Mouse (Mus musculus) midbrain, embryonic 10.5 days (tissue): ENCODE results near the gene Gramd1c. TPM values are rescaled to one million over a fixed set of nuclear protein-coding genes. Genes with fewer than 3 reads are reported as not detected.

Experiments used
- DNase-seq: peaks from one replicate; pipeline ENCODE4 v3.0.0-alpha.2; 2017; ENCODE audit warnings: low spot score
- H3K27ac ChIP-seq: fragments of 300-500 bp; sonication (generic); replicated peaks from 2 replicates; pipeline ENCODE4 v1.5.1; 2016; ENCODE audit warnings: mild to moderate bottlenecking
- H3K27me3 ChIP-seq: fragments of 300-500 bp; sonication (generic); 2 replicates; pipeline ENCODE4 v1.6.1; 2016; ENCODE audit warnings: low read depth, mild to moderate bottlenecking; ENCODE audit not compliant: poor library complexity, severe bottlenecking
- H3K36me3 ChIP-seq: fragments of 300-500 bp; sonication (generic); 2 replicates; pipeline ENCODE4 v1.6.1; 2016; ENCODE audit warnings: mild to moderate bottlenecking, moderate library complexity
- H3K4me1 ChIP-seq: fragments of 300-500 bp; sonication (generic); 2 replicates; pipeline ENCODE4 v1.6.1; 2016
- H3K4me3 ChIP-seq: fragments of 300-500 bp; sonication (generic); 2 replicates; pipeline ENCODE4 v1.5.1; 2016; ENCODE audit warnings: mild to moderate bottlenecking, moderate library complexity
- H3K9me3 ChIP-seq: fragments of 300-500 bp; sonication (generic); replicated peaks from 2 replicates; pipeline ENCODE4 v1.6.1; 2016; ENCODE audit warnings: mild to moderate bottlenecking
- WGBS: fragments of 180-500 bp; shearing (Covaris S2); methylation state at CpG from one replicate; pipeline ENCODE4 v1.1.7; 2016; 5-methylcytosine and 5-hydroxymethylcytosine counted together
- polyA plus RNA-seq: library from polyadenylated mRNA; unstranded; fragments of >200 nt; fragmentation: Nextera tagmentation; extraction: Ambion mirVana; gene quantifications from 2 replicates; pipeline ENCODE4 v1.2.1, GENCODE M21; 2016

The Gramd1c gene
- polyA plus RNA-seq, 1 experiment from 2014 or later = 3.3 TPM

DNA sequence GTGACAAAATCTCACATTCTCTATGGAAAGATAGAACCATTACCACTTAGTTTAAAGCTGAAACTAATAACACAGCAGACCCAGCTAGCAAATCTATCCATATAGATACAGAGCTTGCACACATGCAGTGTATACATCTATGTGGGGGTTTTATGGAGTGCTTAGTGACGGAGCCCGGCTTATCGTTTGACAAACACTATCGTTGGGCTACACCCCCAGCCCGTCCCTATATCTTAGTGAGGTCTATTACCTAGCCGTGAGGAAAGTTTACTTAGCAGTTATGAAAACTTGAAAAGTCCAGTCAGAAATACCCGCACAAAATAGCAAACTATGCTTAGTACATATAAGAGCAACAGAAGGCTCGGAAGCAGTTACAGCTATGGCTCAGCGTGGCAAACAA is 91.4 kb downstream of the Gramd1c start:
- H3K27me3 ChIP-seq = 0 out of 2 replicates have a peak, but pooled peaks cover 4% of the 10 kb centered on the region
- no peaks in the 10 kb centered on the region for H3K4me1 ChIP-seq
- DNase-seq = no peak
- 94% methylated on average over 9 of the region's 9 CpGs for WGBS
- no peaks in the 10 kb centered on the region for H3K36me3 ChIP-seq
- no peak overlapping the region for H3K27ac ChIP-seq
- no peaks in the 10 kb centered on the region for H3K9me3 ChIP-seq
- H3K4me3 ChIP-seq = no peak overlapping the region

DNA sequence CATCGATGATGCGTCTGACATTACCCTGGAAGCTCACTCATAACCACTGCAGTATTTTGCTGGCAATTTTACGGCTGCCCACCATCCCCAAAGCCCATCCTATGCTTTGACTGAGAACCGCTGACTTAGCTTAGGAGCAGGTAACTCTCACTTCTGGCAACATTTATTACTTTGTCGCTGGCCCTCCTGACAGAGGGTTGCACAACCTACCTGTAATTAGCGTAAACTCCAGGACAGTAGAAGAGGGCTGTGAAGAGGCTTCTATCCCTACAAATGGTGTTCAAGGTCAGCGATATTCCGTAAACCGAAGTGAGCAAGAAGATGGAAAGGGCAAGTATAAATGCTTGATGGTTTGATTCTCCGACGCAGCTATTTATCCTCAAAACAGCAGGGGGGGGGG is 92.0 kb downstream of the Gramd1c start:
- Histone ChIP-seq H3K36me3 (no peaks in the 10 kb centered on the region), H3K27me3 (0 out of 2 replicates have a peak, but pooled peaks cover under 1% of the 10 kb centered on the region), H3K27ac (no peak overlapping the region), H3K9me3 (no peaks in the 10 kb centered on the region), H3K4me3 (no peak overlapping the region), H3K4me1 (peaks cover 3% of the 10 kb centered on the region; the same call in 1 of the 2 replicates)
- 94% methylated on average over 11 of the region's 11 CpGs for WGBS
- no peak for DNase-seq

GRCm38 (mm10) chr16:43970426-43970825 is 92.7 kb downstream of the Gramd1c start:
- DNase-seq = no peak
- Histone ChIP-seq H3K4me1 (peaks cover 9% of the 10 kb centered on the region), H3K4me3 (no peak overlapping the region), H3K9me3 (no peaks in the 10 kb centered on the region), H3K27me3 (no peaks in the 10 kb centered on the region), H3K27ac (no peak overlapping the region), H3K36me3 (no peaks in the 10 kb centered on the region)
- WGBS = 89% methylated on average over 3 of the region's 3 CpGs

GRCm38 (mm10) chr16:43965781-43966389 is 97.3 kb downstream of the Gramd1c start:
- Histone ChIP-seq H3K36me3 (0 out of 2 replicates have a peak, but pooled peaks cover 3% of the 10 kb centered on the region), H3K27ac (no peak overlapping the region), H3K4me3 (no peak overlapping the region), H3K9me3 (no peaks in the 10 kb centered on the region), H3K4me1 (peaks cover 12% of the 10 kb centered on the region), H3K27me3 (no peaks in the 10 kb centered on the region)
- WGBS = 85% methylated on average over 13 of the region's 13 CpGs
- DNase-seq = no peak

DNA sequence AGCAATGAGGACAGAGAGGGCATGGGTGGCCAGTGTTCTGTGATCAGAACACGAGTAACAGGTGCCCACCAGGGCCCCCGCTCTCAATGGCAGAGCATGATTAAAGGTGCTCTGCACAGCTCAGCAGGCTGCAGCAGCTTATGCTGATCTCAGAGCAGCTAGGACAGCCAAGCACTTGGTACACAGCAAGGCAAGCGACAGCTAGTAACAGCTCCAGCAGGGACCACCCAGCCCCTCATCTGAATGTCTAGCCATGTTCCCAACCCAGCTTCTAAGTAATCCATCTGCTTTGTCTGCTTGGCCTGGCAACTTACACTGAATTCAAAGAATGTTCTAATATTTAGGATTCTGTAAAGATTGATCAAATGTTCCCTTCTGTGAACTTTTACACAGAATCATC is 99.4 kb downstream of the Gramd1c start:
- Histone ChIP-seq H3K9me3 (no peaks in the 10 kb centered on the region), H3K27me3 (no peaks in the 10 kb centered on the region), H3K27ac (no peak overlapping the region), H3K4me1 (peaks cover 12% of the 10 kb centered on the region), H3K36me3 (peaks cover 7% of the 10 kb centered on the region; the same call in 1 of the 2 replicates), H3K4me3 (no peak overlapping the region)
- no peak for DNase-seq
- 87% methylated on average over 3 of the region's 3 CpGs for WGBS

DNA sequence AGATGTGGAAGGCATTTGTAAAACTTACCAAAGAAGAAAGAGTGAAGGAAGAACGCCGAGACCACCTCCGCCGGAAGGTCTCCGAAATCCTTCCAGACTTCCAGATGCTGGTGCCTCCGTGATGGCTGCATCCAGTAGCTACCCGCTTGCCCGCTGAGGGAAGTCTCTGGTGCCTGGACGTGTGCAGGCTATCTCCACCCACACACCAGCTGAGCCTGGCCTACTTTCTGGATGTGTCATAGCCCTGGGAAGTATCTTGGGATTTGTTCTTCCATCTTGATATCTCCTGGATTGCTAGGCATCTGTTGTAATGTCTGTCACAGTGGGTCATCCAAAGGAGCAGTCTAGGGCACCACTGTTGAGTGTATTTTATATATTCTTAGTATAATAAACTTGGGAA is 99.9 kb downstream of the Gramd1c start:
- Histone ChIP-seq H3K27me3 (no peaks in the 10 kb centered on the region), H3K27ac (no peak overlapping the region), H3K4me1 (peaks cover 12% of the 10 kb centered on the region), H3K4me3 (no peak overlapping the region), H3K9me3 (no peaks in the 10 kb centered on the region), H3K36me3 (peaks cover 7% of the 10 kb centered on the region; the same call in 1 of the 2 replicates)
- 93% methylated on average over 9 of the region's 9 CpGs for WGBS
- no peak for DNase-seq

DNA sequence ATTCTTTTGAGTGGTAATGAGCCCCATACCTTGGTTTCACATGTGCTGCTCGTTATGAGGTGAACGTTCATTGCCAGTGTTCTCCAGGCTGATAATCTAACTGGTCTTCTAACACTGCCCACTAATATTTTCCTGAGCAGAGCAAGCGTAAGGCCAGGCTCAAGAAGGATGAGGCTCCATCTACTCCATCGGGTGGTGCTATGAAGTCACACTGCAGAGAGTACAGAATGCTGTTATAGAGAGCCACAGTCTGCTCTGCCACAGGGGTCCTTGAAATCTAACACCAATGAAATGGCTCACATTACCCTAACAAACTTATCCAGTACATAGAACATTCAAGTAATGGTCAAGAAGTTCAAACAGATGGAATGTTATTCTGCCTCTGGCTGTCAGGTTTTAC is 105.1 kb downstream of the Gramd1c start:
- DNase-seq = no peak
- no peak overlapping the region for H3K4me3 ChIP-seq
- H3K4me1 ChIP-seq = no peaks in the 10 kb centered on the region
- peaks cover 18% of the 10 kb centered on the region for H3K36me3 ChIP-seq
- 85% methylated on average over 4 of the region's 4 CpGs for WGBS
- no peak overlapping the region for H3K27ac ChIP-seq
- no peaks in the 10 kb centered on the region for H3K27me3 ChIP-seq
- H3K9me3 ChIP-seq = no peaks in the 10 kb centered on the region

GRCm38 (mm10) chr16:43954913-43955312 is 108.2 kb downstream of the Gramd1c start:
- DNase-seq = no peak
- Histone ChIP-seq H3K27ac (no peak overlapping the region), H3K36me3 (peaks cover 20% of the 10 kb centered on the region), H3K9me3 (no peaks in the 10 kb centered on the region), H3K27me3 (no peaks in the 10 kb centered on the region), H3K4me1 (no peaks in the 10 kb centered on the region), H3K4me3 (no peak overlapping the region)
- 86% methylated on average over 6 of the region's 6 CpGs for WGBS

- H3K27ac ChIP-seq = no peak overlapping the region
- no peaks in the 10 kb centered on the region for H3K4me1 ChIP-seq
- 0 out of 2 replicates have a peak, but pooled peaks cover 6% of the 10 kb centered on the region for H3K36me3 ChIP-seq
- no peaks in the 10 kb centered on the region for H3K9me3 ChIP-seq
- DNase-seq = no peak
- no peak overlapping the region for H3K4me3 ChIP-seq
- no peaks in the 10 kb centered on the region for H3K27me3 ChIP-seq
- 84% methylated on average over 4 of the region's 4 CpGs for WGBS
Measured at GRCm38 (mm10) chr16:43951591-43951990, 111.6 kb downstream of the Gramd1c start.

DNA sequence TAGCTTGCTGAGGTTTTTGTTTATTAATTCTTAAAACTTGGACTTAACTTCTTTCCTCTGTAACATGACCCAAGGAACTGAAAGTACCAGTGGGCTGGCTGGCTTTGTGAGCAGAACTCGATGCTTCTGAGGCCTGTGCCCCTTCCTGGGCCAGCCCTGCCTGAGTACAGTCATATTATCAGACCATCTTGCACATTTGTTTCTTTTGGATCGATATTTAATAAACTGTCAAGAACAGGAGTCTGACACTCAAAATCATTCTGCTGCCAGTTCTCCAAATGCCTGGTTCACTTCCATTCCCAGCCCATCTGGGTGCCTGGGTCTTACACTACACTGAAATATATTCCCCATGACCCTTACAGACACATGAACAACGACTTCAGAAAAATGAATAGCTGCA is 117.3 kb downstream of the Gramd1c start:
- no peaks in the 10 kb centered on the region for H3K9me3 ChIP-seq
- H3K4me1 ChIP-seq = no peaks in the 10 kb centered on the region
- 83% methylated on average over 3 of the region's 3 CpGs for WGBS
- no peak overlapping the region for H3K27ac ChIP-seq
- no peaks in the 10 kb centered on the region for H3K36me3 ChIP-seq
- H3K27me3 ChIP-seq = no peaks in the 10 kb centered on the region
- H3K4me3 ChIP-seq = no peak overlapping the region
- no peak for DNase-seq

DNA sequence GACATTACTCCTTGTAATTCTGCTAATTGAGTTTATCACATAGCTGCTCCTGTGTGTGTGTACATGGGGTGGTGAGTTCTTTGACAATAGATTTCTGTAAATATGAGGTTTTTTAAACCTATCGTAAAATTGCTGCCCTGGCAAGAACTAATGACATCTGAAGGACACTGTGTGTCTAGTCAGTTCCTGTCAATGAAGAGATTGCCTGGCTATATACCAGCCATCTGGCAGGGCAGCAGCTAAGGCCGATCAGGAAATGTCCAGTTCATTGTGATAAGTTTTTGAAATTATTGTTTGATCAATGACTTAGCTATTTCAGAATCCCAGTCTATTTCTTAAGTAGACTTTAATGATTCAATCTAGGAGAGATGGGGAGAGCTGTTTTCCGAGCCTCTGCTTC is 117.8 kb downstream of the Gramd1c start:
- Histone ChIP-seq H3K4me3 (no peak overlapping the region), H3K4me1 (no peaks in the 10 kb centered on the region), H3K9me3 (no peaks in the 10 kb centered on the region), H3K36me3 (no peaks in the 10 kb centered on the region), H3K27ac (no peak overlapping the region), H3K27me3 (no peaks in the 10 kb centered on the region)
- 89% methylated on average over 3 of the region's 3 CpGs for WGBS
- DNase-seq = no peak

DNA sequence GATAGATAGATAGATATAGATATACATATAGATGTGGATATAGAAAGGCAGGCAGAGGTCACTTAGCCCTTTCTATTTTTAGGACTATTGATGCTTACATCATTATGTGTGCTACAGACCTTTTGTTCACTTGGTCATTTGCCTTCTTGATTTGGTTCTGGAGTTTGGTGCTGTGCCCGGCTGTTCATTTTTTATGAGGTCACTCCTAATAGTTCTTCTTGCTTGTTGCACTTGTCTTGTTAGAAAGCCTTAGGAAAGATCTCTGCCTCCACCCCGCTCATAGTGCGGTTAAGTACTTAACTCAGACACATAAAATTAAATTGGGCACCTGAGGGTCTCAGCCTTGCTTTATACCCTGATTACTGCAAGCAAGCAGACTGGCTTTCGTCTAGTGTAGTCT is 122.3 kb downstream of the Gramd1c start:
- whole genome bisulfite sequencing = 87% methylated on average over 4 of the region's 4 CpGs
- H3K27ac ChIP-seq = no peak overlapping the region
- H3K9me3 ChIP-seq = no peaks in the 10 kb centered on the region
- H3K27me3 ChIP-seq = no peaks in the 10 kb centered on the region
- no peaks in the 10 kb centered on the region for H3K4me1 ChIP-seq
- no peak for DNase-seq
- H3K4me3 ChIP-seq = no peak overlapping the region
- H3K36me3 ChIP-seq = 0 out of 2 replicates have a peak, but pooled peaks cover 3% of the 10 kb centered on the region

GRCm38 (mm10) chr16:43935892-43936291 is 127.3 kb downstream of the Gramd1c start:
- 0 out of 2 replicates have a peak, but pooled peaks cover 3% of the 10 kb centered on the region for H3K36me3 ChIP-seq
- H3K9me3 ChIP-seq = no peaks in the 10 kb centered on the region
- H3K4me3 ChIP-seq = no peak overlapping the region
- H3K4me1 ChIP-seq = no peaks in the 10 kb centered on the region
- DNase-seq = no peak
- H3K27ac ChIP-seq = no peak overlapping the region
- no peaks in the 10 kb centered on the region for H3K27me3 ChIP-seq
- WGBS = 89% methylated on average over 3 of the region's 3 CpGs
